ENCODE assay signal across 11 mouse cellular contexts in genomic region chr13:43243240-43243639, GRCm38 (mm10).
DNase-seq lines count a peak whose midpoint lies in the region; ATAC-seq and TF ChIP-seq lines count a peak whose summit lies in the region.
"Had no signal": no experiment of that assay in that cellular context is flagged by ENCODE, and none has a peak within 500 bp of the region (broad histone marks: within the 10 kb centered on the region; RNA-seq: fewer than 3 reads in every experiment).

No protein-coding gene starts in this region.

- WGBS in limb, embryonic 15.5 days, result 86% methylated on average over 3 of the region's 3 CpGs
- WGBS in hindbrain, embryonic 12.5 days, result 93% methylated on average over 3 of the region's 3 CpGs
- WGBS in midbrain, embryonic 14.5 days, result 95% methylated on average over 3 of the region's 3 CpGs
- WGBS in forebrain, embryonic 16.5 days, result 99% methylated on average over 3 of the region's 3 CpGs

- no peak overlapping the region for H3K4me3 ChIP-seq in layer of hippocampus, adult 2 months
- H3K4me3 ChIP-seq in brown adipose tissue, adult 24 weeks (ENCODE audit: insufficient read depth, low read depth, low read length), result no peak overlapping the region
- no peak overlapping the region for H3K4me3 ChIP-seq in limb, embryonic 15.5 days
- H3K4me3 ChIP-seq in hindbrain, embryonic 12.5 days, result no peak overlapping the region
- H3K4me3 ChIP-seq in midbrain, embryonic 14.5 days (replicated peaks; ENCODE audit: low read depth, low read length), result no peak overlapping the region
- H3K4me3 ChIP-seq in forebrain, embryonic 16.5 days (replicated peaks; ENCODE audit: low read length), result no peak overlapping the region

- H3K9me3 ChIP-seq in limb, embryonic 15.5 days, result no peaks in the 10 kb centered on the region
- no peaks in the 10 kb centered on the region for H3K9me3 ChIP-seq in hindbrain, embryonic 12.5 days (replicated peaks)
- H3K9me3 ChIP-seq in midbrain, embryonic 14.5 days (ENCODE audit: control insufficient read depth, low read length), result no peaks in the 10 kb centered on the region
- no peaks in the 10 kb centered on the region for H3K9me3 ChIP-seq in forebrain, embryonic 16.5 days (ENCODE audit: control insufficient read depth, low read length)

- H3K27ac ChIP-seq in layer of hippocampus, adult 2 months, result peak overlapping the region; percentile 96
- 0 out of 2 replicates have a peak overlapping the region, but pooled peaks have one; percentile 21 for H3K27ac ChIP-seq in brown adipose tissue, adult 24 weeks (replicated peaks; ENCODE audit: low read depth, low read length)
- H3K27ac ChIP-seq in limb, embryonic 15.5 days, result peak overlapping the region; percentile 57; the same call in 1 of the 2 replicates
- no peak overlapping the region for H3K27ac ChIP-seq in hindbrain, embryonic 12.5 days
- H3K27ac ChIP-seq in midbrain, embryonic 14.5 days (replicated peaks; ENCODE audit: low read depth, low read length), result no peak overlapping the region
- H3K27ac ChIP-seq in forebrain, embryonic 16.5 days (ENCODE audit: low read length), result no peak overlapping the region

- no peak for TF ChIP-seq CTCF in layer of hippocampus, adult 2 months (conservative IDR thresholded peaks at IDR 0.05)

- no peak overlapping the region for H3K9ac ChIP-seq in limb, embryonic 15.5 days
- H3K9ac ChIP-seq in hindbrain, embryonic 12.5 days, result no peak overlapping the region
- no peak overlapping the region for H3K9ac ChIP-seq in midbrain, embryonic 14.5 days (replicated peaks; ENCODE audit: low read length)
- H3K9ac ChIP-seq in forebrain, embryonic 16.5 days (replicated peaks; ENCODE audit: low read depth, low read length), result no peak overlapping the region

- DNase-seq in layer of hippocampus, adult 2 months (ENCODE audit: low spot score in 2 of 2), result no peak
- DNase-seq in layer of hippocampus, adult 9-11 months, result no peak
- DNase-seq in midbrain, embryonic 14.5 days, result no peak
- DNase-seq: cerebellum, adult 2 months; spleen, adult 18-20 months; thymus, adult 2 months had no signal

- H3K4me2 ChIP-seq in limb, embryonic 15.5 days, result no peak overlapping the region
- H3K4me2 ChIP-seq in hindbrain, embryonic 12.5 days (replicated peaks), result no peak overlapping the region
- no peak overlapping the region for H3K4me2 ChIP-seq in midbrain, embryonic 14.5 days (ENCODE audit: low read length)
- no peak overlapping the region for H3K4me2 ChIP-seq in forebrain, embryonic 16.5 days (ENCODE audit: low read length)

- H3K27me3 ChIP-seq in limb, embryonic 15.5 days, result no peaks in the 10 kb centered on the region
- no peaks in the 10 kb centered on the region for H3K27me3 ChIP-seq in hindbrain, embryonic 12.5 days
- H3K27me3 ChIP-seq in midbrain, embryonic 14.5 days (ENCODE audit: control insufficient read depth, insufficient read depth, low read length), result no peaks in the 10 kb centered on the region
- H3K27me3 ChIP-seq in forebrain, embryonic 16.5 days (replicated peaks; ENCODE audit: control insufficient read depth, insufficient read depth, low read length), result no peaks in the 10 kb centered on the region

- peaks cover 40% of the 10 kb centered on the region for H3K4me1 ChIP-seq in brown adipose tissue, adult 24 weeks (ENCODE audit: control insufficient read depth, insufficient read depth, insufficient read length, low read length)
- H3K4me1 ChIP-seq in limb, embryonic 15.5 days, result peaks cover 31% of the 10 kb centered on the region
- H3K4me1 ChIP-seq in hindbrain, embryonic 12.5 days, result peaks cover 19% of the 10 kb centered on the region
- peaks cover 9% of the 10 kb centered on the region for H3K4me1 ChIP-seq in midbrain, embryonic 14.5 days (ENCODE audit: control insufficient read depth, insufficient read depth, low read length)
- peaks cover 22% of the 10 kb centered on the region for H3K4me1 ChIP-seq in forebrain, embryonic 16.5 days (replicated peaks; ENCODE audit: control insufficient read depth, insufficient read depth, low read length)

- ATAC-seq in limb, embryonic 15.5 days (ENCODE audit: insufficient number of reproducible peaks, low FRiP score, low TSS enrichment, low read depth), result no peak
- ATAC-seq in neutrophil, adult 5-6 weeks (ENCODE audit: extremely low read depth, insufficient number of reproducible peaks, low FRiP score, poor library complexity, severe bottlenecking), result peak; percentile 62
- no peak for ATAC-seq in hindbrain, embryonic 12.5 days (ENCODE audit: low FRiP score)
- no peak for ATAC-seq in midbrain, embryonic 14.5 days (ENCODE audit: low FRiP score, low TSS enrichment)
- ATAC-seq in forebrain, embryonic 16.5 days, result no peak

- no peaks in the 10 kb centered on the region for H3K36me3 ChIP-seq in limb, embryonic 15.5 days
- H3K36me3 ChIP-seq in hindbrain, embryonic 12.5 days, result no peaks in the 10 kb centered on the region
- H3K36me3 ChIP-seq in midbrain, embryonic 14.5 days (ENCODE audit: control insufficient read depth, insufficient read depth, low read length), result no peaks in the 10 kb centered on the region
- H3K36me3 ChIP-seq in forebrain, embryonic 16.5 days (ENCODE audit: control insufficient read depth, insufficient read depth), result no peaks in the 10 kb centered on the region

Comparison
In these comparisons a context has a peak if more than half of its experiments do, and no peak if none do; other contexts are left out.
1. H3K27ac ChIP-seq: peak in layer of hippocampus, adult 2 months (single experiment), brown adipose tissue, adult 24 weeks (single experiment) and limb, embryonic 15.5 days (single experiment); none in hindbrain, embryonic 12.5 days (single experiment), midbrain, embryonic 14.5 days (single experiment) and forebrain, embryonic 16.5 days (single experiment).